Mouse (Mus musculus): ENCODE results near the gene Repin1. TPM values are rescaled to one million over a fixed set of nuclear protein-coding genes. Genes with fewer than 3 reads are reported as not detected.

Repin1 gene
- polyA plus RNA-seq (2014; fragmentation: Nextera tagmentation; extraction: Ambion mirVana), result 37.4 and 41.7 TPM in 2 replicates

DNA sequence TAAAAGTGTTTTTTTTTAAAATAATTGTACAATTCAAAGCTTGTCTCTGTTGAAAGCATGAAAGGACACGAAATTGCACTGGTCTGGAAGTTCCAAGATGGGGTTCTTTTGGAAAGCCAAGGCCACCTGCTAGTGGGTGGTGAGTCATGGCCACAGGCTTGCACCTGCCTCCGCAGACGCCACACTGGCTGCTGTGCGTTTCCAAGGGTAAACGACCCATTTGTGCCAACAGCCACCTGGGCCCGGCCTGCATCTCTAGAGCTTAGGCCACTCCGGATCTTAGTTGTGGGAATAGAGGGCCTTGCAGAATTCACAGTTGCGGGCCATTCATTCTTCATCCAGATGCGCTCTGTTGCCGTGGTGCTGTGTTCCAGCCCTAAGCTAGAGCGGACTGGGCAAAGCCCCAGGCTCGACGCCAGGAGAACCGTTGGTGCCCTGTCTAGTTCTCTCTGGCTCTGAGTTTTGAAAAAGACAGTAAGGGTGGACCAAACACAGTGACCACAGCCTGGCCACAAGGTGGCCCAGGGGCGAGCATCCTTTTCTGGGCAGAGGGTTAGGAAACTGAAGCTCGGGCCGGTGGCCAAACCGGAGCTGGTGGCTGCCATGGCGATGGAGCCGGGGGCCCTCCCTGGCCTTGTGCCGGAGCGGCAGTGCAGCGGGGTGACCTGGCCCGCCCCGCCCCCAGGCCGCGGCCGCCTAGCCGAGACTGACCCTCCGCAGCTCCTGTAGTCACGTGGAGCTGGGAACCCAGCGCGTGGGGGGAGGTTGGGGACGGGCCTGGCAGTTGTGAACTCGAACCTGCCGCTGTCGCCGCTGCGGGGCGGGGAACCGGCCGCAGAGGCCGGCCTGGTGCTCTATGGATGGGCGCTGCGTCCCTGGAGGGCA is at the start of gene Repin1, which contains the start of gene Gm44965:
Gene Repin1 (plus strand): TSS at position 726 of the 885 bp plus-strand sequence.
Gene Gm44965 (plus strand): TSS at position 784 of the 885 bp plus-strand sequence.
- Histone ChIP-seq H3K4me1 (replicated peaks; ENCODE audit: control insufficient read depth, insufficient read depth, low read length) (peaks cover 18% of the 10 kb centered on the region), H3K4me2 (replicated peaks) (peak within 1 kb of the TSS; percentile 72), H3K9ac (peak within 1 kb of the TSS; percentile 82), H3K36me3 (replicated peaks; ENCODE audit: control insufficient read depth, insufficient read depth) (peaks cover 31% of the 10 kb centered on the region), H3K27ac (peak within 1 kb of the TSS; percentile 94), H3K27me3 (ENCODE audit: control insufficient read depth, insufficient read depth, low read length) (no peaks in the 10 kb centered on the region), H3K4me3 (replicated peaks; ENCODE audit: low read length) (peak within 1 kb of the TSS; percentile 70), H3K9me3 (ENCODE audit: control insufficient read depth, low read length) (peaks cover 25% of the 10 kb centered on the region)
- ATAC-seq (ENCODE audit: low FRiP score), result peak; percentile 92
- WGBS, result 4% methylated on average over 45 of the region's 45 CpGs
- DNase-seq (ENCODE audit: low spot score), result peak; percentile 87

DNA sequence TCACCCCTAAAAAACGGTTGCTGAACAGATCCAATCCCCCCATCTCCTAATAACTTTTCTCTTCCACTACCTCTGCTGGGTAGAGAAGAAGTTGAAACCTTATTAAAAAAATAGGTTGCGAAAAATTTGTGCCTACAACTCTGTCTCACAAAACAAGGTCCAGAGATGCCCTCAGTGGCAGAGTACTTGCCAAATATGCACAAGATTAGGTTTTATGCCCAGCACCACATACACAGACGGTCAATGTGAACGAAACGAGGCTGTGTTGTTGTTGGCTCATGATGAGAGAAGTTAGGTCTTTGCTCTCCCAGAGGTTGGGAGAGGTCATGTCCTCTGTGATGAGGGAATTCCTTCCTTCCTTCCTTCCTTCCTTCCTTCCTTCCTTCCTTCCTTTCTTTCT is 48.4 kb upstream of the Repin1 start:
- no peaks in the 10 kb centered on the region for H3K4me1 ChIP-seq (replicated peaks; ENCODE audit: control insufficient read depth, insufficient read depth, low read length)
- WGBS, result 82% methylated on average over 5 of the region's 5 CpGs
- DNase-seq (ENCODE audit: low spot score) (no peak), ATAC-seq (ENCODE audit: low FRiP score) (no peak)
- H3K9me3 ChIP-seq (ENCODE audit: control insufficient read depth, low read length), result no peaks in the 10 kb centered on the region
- peaks cover 26% of the 10 kb centered on the region for H3K36me3 ChIP-seq (replicated peaks; ENCODE audit: control insufficient read depth, insufficient read depth)
- H3K27ac ChIP-seq, result no peak overlapping the region
- H3K27me3 ChIP-seq (ENCODE audit: control insufficient read depth, insufficient read depth, low read length), result no peaks in the 10 kb centered on the region
- no peak overlapping the region for H3K4me2 ChIP-seq (replicated peaks)
- H3K4me3 ChIP-seq (replicated peaks; ENCODE audit: low read length), result no peak overlapping the region
- H3K9ac ChIP-seq, result no peak overlapping the region

DNA sequence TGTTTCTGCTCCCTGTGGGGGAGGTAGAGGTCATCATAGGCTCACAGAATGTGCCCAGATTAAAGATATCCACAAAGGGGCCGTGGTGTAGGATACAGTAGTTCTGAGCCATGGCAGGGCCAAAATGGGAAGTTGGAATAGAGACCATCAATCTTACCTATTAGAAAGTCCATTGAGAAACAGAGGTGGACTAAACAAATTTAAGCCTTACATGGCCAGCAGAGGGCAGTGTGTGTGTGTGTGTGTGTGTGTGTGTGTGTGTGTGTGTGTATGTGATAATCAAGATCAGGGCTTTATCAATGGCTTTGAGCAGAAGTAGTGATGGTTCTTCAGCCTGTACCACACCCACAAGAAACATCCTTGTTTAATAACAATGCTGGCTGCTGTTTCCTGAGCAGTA is 47.4 kb upstream of the Repin1 start:
- Histone ChIP-seq H3K4me3 (replicated peaks; ENCODE audit: low read length) (no peak overlapping the region), H3K27me3 (ENCODE audit: control insufficient read depth, insufficient read depth, low read length) (no peaks in the 10 kb centered on the region), H3K4me1 (replicated peaks; ENCODE audit: control insufficient read depth, insufficient read depth, low read length) (no peaks in the 10 kb centered on the region), H3K4me2 (replicated peaks) (no peak overlapping the region), H3K9me3 (ENCODE audit: control insufficient read depth, low read length) (no peaks in the 10 kb centered on the region), H3K9ac (no peak overlapping the region), H3K36me3 (replicated peaks; ENCODE audit: control insufficient read depth, insufficient read depth) (peaks cover 15% of the 10 kb centered on the region), H3K27ac (no peak overlapping the region)
- no peak; the same call in 1 of the 2 replicates for ATAC-seq (ENCODE audit: low FRiP score)
- DNase-seq (ENCODE audit: low spot score), result no peak
- WGBS, result 52% methylated on average over 1 of the region's 1 CpGs

DNA sequence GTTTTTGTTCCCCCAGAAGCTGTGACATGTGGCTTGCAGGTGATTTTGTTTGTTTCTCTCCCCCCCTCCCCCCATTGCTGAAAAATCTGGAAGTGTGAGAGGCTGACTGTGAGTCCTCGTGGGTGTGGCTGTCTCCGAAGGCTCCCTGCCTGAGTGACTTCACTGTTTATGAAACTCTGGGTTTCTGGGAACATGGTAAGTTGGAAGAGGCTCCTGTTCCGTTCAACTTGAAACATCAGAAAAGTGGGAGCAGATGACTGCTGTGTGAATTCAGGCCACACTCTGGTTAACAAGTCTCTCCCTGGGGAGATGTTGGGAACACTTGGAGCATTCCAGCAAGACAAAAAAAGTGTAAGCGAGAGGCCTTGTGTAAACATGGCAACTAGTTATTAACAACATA is 46.8 kb upstream of the Repin1 start:
- Histone ChIP-seq H3K36me3 (replicated peaks; ENCODE audit: control insufficient read depth, insufficient read depth) (peaks cover 9% of the 10 kb centered on the region), H3K27ac (no peak overlapping the region), H3K27me3 (ENCODE audit: control insufficient read depth, insufficient read depth, low read length) (no peaks in the 10 kb centered on the region), H3K4me1 (replicated peaks; ENCODE audit: control insufficient read depth, insufficient read depth, low read length) (no peaks in the 10 kb centered on the region), H3K4me3 (replicated peaks; ENCODE audit: low read length) (no peak overlapping the region), H3K9me3 (ENCODE audit: control insufficient read depth, low read length) (no peaks in the 10 kb centered on the region), H3K9ac (no peak overlapping the region), H3K4me2 (replicated peaks) (no peak overlapping the region)
- WGBS, result 82% methylated on average over 4 of the region's 4 CpGs
- ATAC-seq (ENCODE audit: low FRiP score) (no peak), DNase-seq (ENCODE audit: low spot score) (no peak)

DNA sequence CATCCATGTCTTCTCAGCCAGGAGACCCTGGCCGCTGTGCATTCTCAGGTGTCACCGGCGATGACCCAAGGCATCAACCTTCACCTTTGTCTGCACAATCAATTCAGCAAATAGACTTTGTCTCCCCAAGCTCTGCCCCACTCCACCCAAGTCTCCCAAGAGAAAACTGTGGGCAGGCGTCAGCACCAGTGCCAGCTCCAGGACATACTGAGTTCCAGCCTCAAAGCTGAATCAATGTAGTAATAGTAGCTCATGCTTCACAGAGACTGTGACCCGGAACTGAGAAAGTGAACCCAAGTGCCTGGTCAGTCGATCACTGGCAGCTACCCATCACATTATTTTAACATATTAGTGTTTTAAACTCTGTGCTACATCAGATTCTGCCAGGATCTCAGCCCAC is 45.4 kb upstream of the Repin1 start:
- ATAC-seq (ENCODE audit: low FRiP score), result no peak
- Histone ChIP-seq H3K9ac (no peak overlapping the region), H3K27me3 (ENCODE audit: control insufficient read depth, insufficient read depth, low read length) (no peaks in the 10 kb centered on the region), H3K4me2 (replicated peaks) (no peak overlapping the region), H3K27ac (no peak overlapping the region), H3K36me3 (replicated peaks; ENCODE audit: control insufficient read depth, insufficient read depth) (no peaks in the 10 kb centered on the region), H3K4me1 (replicated peaks; ENCODE audit: control insufficient read depth, insufficient read depth, low read length) (0 out of 2 replicates have a peak, but pooled peaks cover under 1% of the 10 kb centered on the region), H3K9me3 (ENCODE audit: control insufficient read depth, low read length) (no peaks in the 10 kb centered on the region), H3K4me3 (replicated peaks; ENCODE audit: low read length) (no peak overlapping the region)
- WGBS, result 89% methylated on average over 6 of the region's 6 CpGs
- no peak for DNase-seq (ENCODE audit: low spot score)

DNA sequence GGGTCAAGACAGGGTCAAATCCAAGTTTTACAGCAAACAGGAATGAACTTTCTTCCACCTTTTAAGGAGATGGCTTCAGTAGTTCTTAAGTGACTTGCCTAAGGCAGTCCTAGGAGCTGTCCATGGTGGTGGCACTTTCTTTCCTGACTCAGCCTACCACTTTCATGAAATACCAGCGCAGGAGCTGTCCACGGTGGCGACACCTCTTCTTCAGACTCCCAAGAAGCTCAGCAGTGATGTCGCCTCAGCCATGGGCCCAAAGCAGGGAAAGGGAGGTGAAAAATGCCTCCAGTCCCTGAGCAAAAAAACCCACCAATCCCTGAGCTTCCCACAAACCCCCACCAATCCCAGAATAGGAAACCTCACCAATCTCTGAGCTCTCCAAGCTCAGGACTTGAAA is 40.8 kb upstream of the Repin1 start:
- DNase-seq (ENCODE audit: low spot score) (no peak), ATAC-seq (ENCODE audit: low FRiP score) (no peak)
- Histone ChIP-seq H3K27me3 (ENCODE audit: control insufficient read depth, insufficient read depth, low read length) (no peaks in the 10 kb centered on the region), H3K9ac (no peak overlapping the region), H3K36me3 (replicated peaks; ENCODE audit: control insufficient read depth, insufficient read depth) (0 out of 2 replicates have a peak, but pooled peaks cover 4% of the 10 kb centered on the region), H3K9me3 (ENCODE audit: control insufficient read depth, low read length) (no peaks in the 10 kb centered on the region), H3K4me3 (replicated peaks; ENCODE audit: low read length) (no peak overlapping the region), H3K4me1 (replicated peaks; ENCODE audit: control insufficient read depth, insufficient read depth, low read length) (peaks cover 18% of the 10 kb centered on the region), H3K27ac (no peak overlapping the region), H3K4me2 (replicated peaks) (no peak overlapping the region)
- WGBS, result 56% methylated on average over 4 of the region's 4 CpGs

DNA sequence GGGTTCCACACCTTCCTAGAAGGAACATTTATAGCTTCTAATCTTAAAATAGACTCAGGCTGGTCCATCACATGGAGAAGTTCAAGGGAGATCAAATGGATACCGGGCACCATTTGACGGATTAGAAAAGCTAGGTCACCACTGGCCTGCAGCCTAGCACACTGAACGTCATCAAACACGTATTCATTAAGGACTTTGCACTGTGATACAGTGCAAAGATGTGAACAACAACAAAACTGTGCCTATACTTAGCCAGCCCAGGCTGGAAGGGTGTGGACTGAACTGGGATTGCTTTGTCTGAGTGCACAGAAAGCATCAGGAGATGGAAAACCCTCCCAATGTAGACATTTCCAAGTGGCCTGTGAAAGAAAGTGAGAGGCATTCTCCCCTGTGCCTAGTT is 39.9 kb upstream of the Repin1 start:
- ATAC-seq (ENCODE audit: low FRiP score) (0 out of 2 replicates have a peak, but pooled peaks have one; percentile 12), DNase-seq (ENCODE audit: low spot score) (peak; percentile 49)
- Histone ChIP-seq H3K4me2 (replicated peaks) (peak overlapping the region; percentile 91), H3K4me3 (replicated peaks; ENCODE audit: low read length) (peak overlapping the region; percentile 53), H3K9ac (peak overlapping the region; percentile 88), H3K9me3 (ENCODE audit: control insufficient read depth, low read length) (no peaks in the 10 kb centered on the region), H3K4me1 (replicated peaks; ENCODE audit: control insufficient read depth, insufficient read depth, low read length) (peaks cover 18% of the 10 kb centered on the region), H3K36me3 (replicated peaks; ENCODE audit: control insufficient read depth, insufficient read depth) (0 out of 2 replicates have a peak, but pooled peaks cover 4% of the 10 kb centered on the region), H3K27ac (peak overlapping the region; percentile 99), H3K27me3 (ENCODE audit: control insufficient read depth, insufficient read depth, low read length) (no peaks in the 10 kb centered on the region)
- 77% methylated on average over 4 of the region's 4 CpGs for WGBS

DNA sequence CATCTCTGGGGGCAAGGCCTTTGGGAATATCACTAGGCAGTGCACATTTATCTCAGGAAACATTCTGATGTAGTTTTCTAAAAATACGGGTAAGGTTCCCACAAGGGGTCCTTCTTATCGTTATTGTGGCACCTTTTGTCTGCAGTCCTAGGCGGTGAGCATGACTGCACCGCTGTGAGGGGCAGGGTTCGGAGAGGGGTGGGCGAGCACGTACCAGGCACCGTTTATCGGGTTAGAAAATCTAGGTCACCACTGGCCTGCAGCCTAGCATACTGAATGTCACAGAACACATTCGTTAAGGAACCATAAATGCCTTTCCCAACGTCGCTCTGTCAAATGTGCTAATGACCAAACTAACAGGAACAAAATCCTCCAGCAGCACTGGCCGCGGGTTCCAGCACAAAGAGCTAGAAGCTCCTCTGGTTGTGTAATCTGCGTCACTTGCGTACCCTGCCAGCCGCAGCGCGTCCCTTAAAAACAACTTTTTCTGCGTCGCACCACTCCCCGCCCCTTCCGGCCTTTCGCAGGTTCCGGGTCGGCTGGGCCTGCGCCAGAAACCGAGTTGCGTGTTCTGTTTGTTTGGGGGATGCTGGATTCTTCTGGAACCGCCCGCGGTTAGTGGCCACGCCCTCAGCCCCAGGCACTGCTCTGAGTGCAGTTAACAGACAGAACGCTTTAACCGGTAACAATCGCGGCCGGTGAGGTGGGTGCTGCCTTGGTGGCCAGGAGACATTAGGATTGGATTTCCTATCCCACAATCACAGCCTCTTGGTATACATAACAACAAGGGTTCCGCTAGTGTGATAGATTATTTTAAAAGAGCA is 39.2 kb upstream of the Repin1 start, which contains the start of gene Lrrc61:
Gene Lrrc61 (plus strand): TSS at position 517 of the 824 bp plus-strand sequence.
- Histone ChIP-seq H3K27ac (peak within 1 kb of the TSS; percentile 99), H3K36me3 (replicated peaks; ENCODE audit: control insufficient read depth, insufficient read depth) (peaks cover 9% of the 10 kb centered on the region; the same call in 1 of the 2 replicates), H3K4me1 (replicated peaks; ENCODE audit: control insufficient read depth, insufficient read depth, low read length) (peaks cover 18% of the 10 kb centered on the region), H3K27me3 (ENCODE audit: control insufficient read depth, insufficient read depth, low read length) (no peaks in the 10 kb centered on the region), H3K9me3 (ENCODE audit: control insufficient read depth, low read length) (no peaks in the 10 kb centered on the region), H3K9ac (peak within 1 kb of the TSS; percentile 88), H3K4me3 (replicated peaks; ENCODE audit: low read length) (peak within 1 kb of the TSS; percentile 53), H3K4me2 (replicated peaks) (peak within 1 kb of the TSS; percentile 91)
- WGBS, result under 1% methylated on average over 39 of the region's 39 CpGs
- ATAC-seq (ENCODE audit: low FRiP score), result peak; percentile 95
- DNase-seq (ENCODE audit: low spot score), result peak; percentile 96
